Mouse (Mus musculus) MEL (cell line): Measurements from ENCODE around the gene Il18rap. TPM values are rescaled to one million over a fixed set of nuclear protein-coding genes. Genes with fewer than 3 reads are reported as not detected.

Experiments
- DNase-seq: peaks from one replicate; pipeline ENCODE4 v3.0.0; 2011; ENCODE audit warnings: low read depth, low spot score
- H3K27ac ChIP-seq: 2 replicates; pipeline ENCODE4 v1.5.1; 2012; ENCODE audit warnings: low read depth, mild to moderate bottlenecking, control low read depth, low read length, moderate library complexity; ENCODE audit not compliant: control insufficient read depth
- H3K27me3 ChIP-seq, 2 experiments: fragments of 150-350 bp in 1 of 2; sonication (generic) in 1 of 2; 2 replicates each; pipeline ENCODE4 v1.6.1; 2012; ENCODE audit warnings: low read length in 2 of 2, mild to moderate bottlenecking in 2 of 2, improper control_type of control experiment in 1 of 2, moderate library complexity in 1 of 2; ENCODE audit not compliant: insufficient read depth in 2 of 2, control insufficient read depth in 1 of 2
- H3K36me3 ChIP-seq, 2 experiments: 2 replicates each; pipeline ENCODE4 v1.6.1; 2012 to 2014; ENCODE audit warnings: low read length in 2 of 2, improper control_type of control experiment in 1 of 2, inconsistent platforms in 1 of 2, mild to moderate bottlenecking in 1 of 2; ENCODE audit not compliant: insufficient read depth in 2 of 2, control insufficient read depth in 1 of 2
- H3K4me1 ChIP-seq, 2 experiments: fragments of 150-350 bp in 1 of 2; sonication (generic) in 1 of 2; 2 replicates each; pipeline ENCODE4 v1.6.1; 2012; ENCODE audit warnings: low read length in 2 of 2, improper control_type of control experiment in 1 of 2, mild to moderate bottlenecking in 1 of 2; ENCODE audit not compliant: insufficient read depth in 2 of 2, control insufficient read depth in 1 of 2
- H3K4me3 ChIP-seq, 2 experiments: fragments of 150-350 bp in 1 of 2; sonication (generic) in 1 of 2; 2 replicates each; pipeline ENCODE4 v1.5.1; 2012; ENCODE audit warnings: low read depth in 2 of 2, low read length in 2 of 2, mild to moderate bottlenecking in 2 of 2, moderate library complexity in 2 of 2, control low read depth in 1 of 2, improper control_type of control experiment in 1 of 2; ENCODE audit not compliant: control insufficient read depth in 1 of 2, insufficient read depth in 1 of 2
- H3K79me2 ChIP-seq: 2 replicates; pipeline ENCODE4 v1.6.1; 2012; ENCODE audit warnings: mild to moderate bottlenecking, low read length, moderate library complexity; ENCODE audit not compliant: control insufficient read depth, poor library complexity, insufficient read depth
- H3K9ac ChIP-seq: 2 replicates; pipeline ENCODE4 v1.6.1; 2012; ENCODE audit warnings: low read depth, mild to moderate bottlenecking, control low read depth, low read length, moderate library complexity; ENCODE audit not compliant: control insufficient read depth, poor library complexity, severe bottlenecking
- H3K9me3 ChIP-seq: fragments of 150-350 bp; sonication (generic); replicated peaks from 2 replicates; pipeline ENCODE4 v1.6.1; 2012; ENCODE audit warnings: mild to moderate bottlenecking, low read length, improper control_type of control experiment, moderate library complexity; ENCODE audit not compliant: insufficient read depth
- BHLHE40 ChIP-seq: IDR thresholded peaks from 2 replicates; pipeline ENCODE4 v1.6.1; 2012; ENCODE audit warnings: low read depth, mild to moderate bottlenecking, inconsistent platforms, low read length, improper control_type of control experiment, borderline replicate concordance
- CHD2 ChIP-seq: IDR thresholded peaks from 2 replicates; pipeline ENCODE4 v1.6.1; 2011; ENCODE audit warnings: low read length, improper control_type of control experiment
- E2F4 ChIP-seq: IDR thresholded peaks from 2 replicates; pipeline ENCODE4 v1.6.1; 2011; ENCODE audit warnings: low read depth, low read length, improper control_type of control experiment, borderline replicate concordance
- ELF1 ChIP-seq: IDR thresholded peaks from 2 replicates; pipeline ENCODE4 v1.6.1; 2014; ENCODE audit warnings: low read depth, mild to moderate bottlenecking, inconsistent platforms, low read length, improper control_type of control experiment, moderate library complexity
- ETS1 ChIP-seq: IDR thresholded peaks from 2 replicates; pipeline ENCODE4 v1.6.1; 2012; ENCODE audit warnings: low read depth, mild to moderate bottlenecking, inconsistent platforms, low read length, improper control_type of control experiment, moderate library complexity
- GABPA ChIP-seq: IDR thresholded peaks from 2 replicates; pipeline ENCODE4 v1.6.1; 2012; ENCODE audit warnings: low read depth, mild to moderate bottlenecking, inconsistent platforms, low read length, improper control_type of control experiment, moderate library complexity
- HCFC1 ChIP-seq: IDR thresholded peaks from 2 replicates; pipeline ENCODE4 v1.6.1; 2012; ENCODE audit warnings: low read depth, mild to moderate bottlenecking, inconsistent platforms, low read length, improper control_type of control experiment, moderate library complexity
- KAT2A ChIP-seq: conservative IDR thresholded peaks from 2 replicates; pipeline ENCODE4 v1.6.1; 2012; ENCODE audit warnings: low read depth, low read length, improper control_type of control experiment, inconsistent platforms
- MYB ChIP-seq: IDR thresholded peaks from 2 replicates; pipeline ENCODE4 v1.6.1; 2011; ENCODE audit warnings: mild to moderate bottlenecking, low read depth, low read length, improper control_type of control experiment
- MYC ChIP-seq: IDR thresholded peaks from 2 replicates; pipeline ENCODE4 v1.6.1; 2011; ENCODE audit warnings: low read depth, mild to moderate bottlenecking, low read length, improper control_type of control experiment, moderate library complexity
- NELFE ChIP-seq: IDR thresholded peaks from 2 replicates; pipeline ENCODE4 v1.6.1; 2011; ENCODE audit warnings: low read depth, low read length, improper control_type of control experiment
- POLR2A ChIP-seq, 2 experiments: IDR thresholded peaks; 2 replicates each; pipeline ENCODE4 v1.6.1; 2011 to 2012; ENCODE audit warnings: low read length in 2 of 2, mild to moderate bottlenecking in 2 of 2, control low read depth in 1 of 2, improper control_type of control experiment in 1 of 2, low read depth in 1 of 2, moderate library complexity in 1 of 2; ENCODE audit not compliant: control insufficient read depth in 1 of 2, insufficient read depth in 1 of 2, poor library complexity in 1 of 2
- RCOR1 ChIP-seq: IDR thresholded peaks from 2 replicates; pipeline ENCODE4 v1.6.1; 2012; ENCODE audit warnings: low read depth, mild to moderate bottlenecking, inconsistent platforms, low read length, improper control_type of control experiment
- TBP ChIP-seq: IDR thresholded peaks from 2 replicates; pipeline ENCODE4 v1.8.0; 2011; ENCODE audit warnings: low read depth, low read length, improper control_type of control experiment
- ZC3H11A ChIP-seq: IDR thresholded peaks from 2 replicates; pipeline ENCODE4 v1.6.1; 2012; ENCODE audit warnings: low read depth, mild to moderate bottlenecking, inconsistent platforms, low read length, improper control_type of control experiment
- ZMIZ1 ChIP-seq: IDR thresholded peaks from 2 replicates; pipeline ENCODE4 v1.6.1; 2012; ENCODE audit warnings: low read depth, mild to moderate bottlenecking, inconsistent platforms, low read length, improper control_type of control experiment, moderate library complexity
- polyA plus RNA-seq, 2 experiments: library from polyadenylated mRNA; stranded (reverse) in 1 of 2; unstranded in 1 of 2; fragments of >175 nt in 1 of 2; fragments of >200 nt in 1 of 2; gene quantifications; 2 replicates each; pipeline versions ENCODE4 v1.2.1 to v1.2.4; 2012; ENCODE audit warnings: low replicate concordance in 2 of 2, low read depth in 1 of 2; ENCODE audit not compliant: insufficient read length in 2 of 2, insufficient read depth in 1 of 2, missing spikeins in 1 of 2
- total RNA-seq: library from RNA; depleted of rRNA; stranded (reverse); fragments of 300-350 nt; gene quantifications from 2 replicates; pipeline ENCODE4 v1.2.3, GENCODE M21; 2012

Il18rap gene
- total and polyA plus RNA-seq, 3 experiments = not detected

GRCm38 (mm10) chr1:40546645-40547044, 31.5 kb downstream of the Il18rap start (continued):
- TF ChIP-seq KAT2A (no peak), CHD2 (no peak), BHLHE40 (no peak), MYC (no peak)

GRCm38 (mm10) chr1:40547064-40547572, 32.0 kb downstream of the Il18rap start:
- H3K79me2 ChIP-seq = no peaks in the 10 kb centered on the region
- TF ChIP-seq TBP (no peak), RCOR1 (no peak), HCFC1 (no peak), ZMIZ1 (no peak), ZC3H11A (no peak), GABPA (no peak), NELFE (no peak), MYB (no peak)
- no peak overlapping the region for H3K9ac ChIP-seq
- H3K4me1 ChIP-seq = no peaks in the 10 kb centered on the region
- H3K27ac ChIP-seq = no peak overlapping the region
- H3K27me3 ChIP-seq = peaks cover 0 to 2% of the 10 kb centered on the region in 2 experiments; a peak in 2 of 4 replicates
- DNase-seq = no peak
- H3K4me3 ChIP-seq = no peak overlapping the region
- H3K36me3 ChIP-seq = no peaks in the 10 kb centered on the region
- no peaks in the 10 kb centered on the region for H3K9me3 ChIP-seq

- DNase-seq = no peak
- no peak for TF ChIP-seq GABPA
- no peak for TF ChIP-seq ELF1
- TF ChIP-seq E2F4 = no peak
- TF ChIP-seq ETS1 = no peak
- no peak for TF ChIP-seq POLR2A (IDR thresholded peaks at IDR 0.05; ENCODE audit: control insufficient read depth in 1 of 2, insufficient read depth in 1 of 2, low read depth in 1 of 2, low read length in 2 of 2, poor library complexity in 1 of 2)
- no peak overlapping the region for H3K27ac ChIP-seq
- no peaks in the 10 kb centered on the region for H3K36me3 ChIP-seq
- peaks cover 0 to 2% of the 10 kb centered on the region in 2 experiments; a peak in 2 of 4 replicates for H3K27me3 ChIP-seq
- H3K4me3 ChIP-seq = no peak overlapping the region
- H3K79me2 ChIP-seq = no peaks in the 10 kb centered on the region
- H3K9me3 ChIP-seq = no peaks in the 10 kb centered on the region
- no peak overlapping the region for H3K9ac ChIP-seq
- H3K4me1 ChIP-seq = no peaks in the 10 kb centered on the region
These were observed 32.6 kb downstream of the Il18rap start for GRCm38 (mm10) chr1:40547762-40548161.
